Mouse (Mus musculus) liver, embryonic 11.5 days (tissue): ENCODE results near the gene Edem3. TPM values are rescaled to one million over a fixed set of nuclear protein-coding genes. Genes with fewer than 3 reads are reported as not detected.

Source experiments
- ATAC-seq: fragments of 200-750 bp; cut with Nextera tagmentation; replicated peaks from 2 replicates; pipeline ENCODE4 v1.8.0; 2017; ENCODE audit warnings: moderate number of reproducible peaks, mild to moderate bottlenecking, moderate TSS enrichment, moderate library complexity; ENCODE audit not compliant: low FRiP score
- DNase-seq: peaks from one replicate; pipeline ENCODE4 v3.0.0-alpha.2; 2017; ENCODE audit warnings: low spot score
- H3K27ac ChIP-seq: fragments of 300-500 bp; sonication (generic); 2 replicates; pipeline ENCODE4 v1.5.1; 2014; ENCODE audit warnings: mild to moderate bottlenecking, low read depth, low read length, control low read depth
- H3K27me3 ChIP-seq: fragments of 300-500 bp; sonication (generic); replicated peaks from 2 replicates; pipeline ENCODE4 v1.6.1; 2014; ENCODE audit warnings: low read length, mixed read lengths; ENCODE audit not compliant: control insufficient read depth, insufficient read depth
- H3K36me3 ChIP-seq: fragments of 300-500 bp; sonication (generic); 2 replicates; pipeline ENCODE4 v1.6.1; 2014; ENCODE audit warnings: mild to moderate bottlenecking, low read length, moderate library complexity, mixed read lengths; ENCODE audit not compliant: control insufficient read depth, insufficient read depth
- H3K4me1 ChIP-seq: fragments of 300-500 bp; sonication (generic); replicated peaks from 2 replicates; pipeline ENCODE4 v1.6.1; 2014; ENCODE audit warnings: low read length, mixed read lengths; ENCODE audit not compliant: control insufficient read depth, insufficient read depth
- H3K4me2 ChIP-seq: fragments of 300-500 bp; sonication (generic); 2 replicates; pipeline ENCODE4 v1.6.1; 2014; ENCODE audit warnings: mild to moderate bottlenecking, control low read depth, moderate library complexity
- H3K4me3 ChIP-seq: fragments of 300-500 bp; sonication (generic); 2 replicates; pipeline ENCODE4 v1.5.1; 2014; ENCODE audit warnings: low read depth, low read length, control low read depth
- H3K9ac ChIP-seq: fragments of 300-500 bp; sonication (generic); 2 replicates; pipeline ENCODE4 v1.6.1; 2014; ENCODE audit warnings: low read depth, low read length, control low read depth
- H3K9me3 ChIP-seq: fragments of 300-500 bp; sonication (generic); 2 replicates; pipeline ENCODE4 v1.6.1; 2016; ENCODE audit warnings: low read length, inconsistent platforms, mixed read lengths; ENCODE audit not compliant: control insufficient read depth
- WGBS: fragments of 180-500 bp; shearing (Covaris S2); extraction: QIAGEN DNeasy Blood & Tissue Kit; methylation state at CpG from one replicate; pipeline ENCODE4 v1.1.7; 2014; 5-methylcytosine and 5-hydroxymethylcytosine counted together
- polyA plus RNA-seq: library from polyadenylated mRNA; unstranded; fragments of >200 nt; fragmentation: Nextera tagmentation; extraction: Ambion mirVana; gene quantifications from 2 replicates; pipeline ENCODE4 v1.2.1, GENCODE M21; 2014

The Edem3 gene
- polyA plus RNA-seq, 1 experiment from 2014 or later: 17.5 TPM

DNA sequence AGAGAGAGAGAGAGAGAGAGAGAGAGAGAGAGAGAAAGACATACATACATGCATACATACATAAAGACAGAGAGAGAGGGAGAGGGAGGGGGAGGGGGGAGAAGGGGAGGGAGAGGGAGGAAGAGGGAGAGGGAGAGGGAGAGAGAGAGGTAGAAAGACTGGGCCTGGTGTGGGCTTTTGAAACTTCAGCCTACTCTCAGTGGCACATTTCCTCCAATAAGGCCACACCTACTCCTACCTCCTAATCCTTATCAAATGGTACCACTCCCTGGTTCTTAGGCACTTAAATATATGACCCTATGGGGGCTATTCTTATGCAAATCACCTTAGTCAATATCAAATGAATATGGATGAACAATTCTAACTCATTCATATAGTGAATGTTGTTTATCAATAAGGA, 41.5 kb upstream of the Edem3 start:
- H3K4me3 ChIP-seq: no peak overlapping the region
- H3K4me2 ChIP-seq: no peak overlapping the region
- H3K27me3 ChIP-seq: no peaks in the 10 kb centered on the region
- no peaks in the 10 kb centered on the region for H3K9me3 ChIP-seq
- ATAC-seq: no peak
- H3K27ac ChIP-seq: no peak overlapping the region
- no peak for DNase-seq
- H3K4me1 ChIP-seq: peaks cover 10% of the 10 kb centered on the region; the same call in 1 of the 2 replicates
- H3K9ac ChIP-seq: no peak overlapping the region
- no peaks in the 10 kb centered on the region for H3K36me3 ChIP-seq

DNA sequence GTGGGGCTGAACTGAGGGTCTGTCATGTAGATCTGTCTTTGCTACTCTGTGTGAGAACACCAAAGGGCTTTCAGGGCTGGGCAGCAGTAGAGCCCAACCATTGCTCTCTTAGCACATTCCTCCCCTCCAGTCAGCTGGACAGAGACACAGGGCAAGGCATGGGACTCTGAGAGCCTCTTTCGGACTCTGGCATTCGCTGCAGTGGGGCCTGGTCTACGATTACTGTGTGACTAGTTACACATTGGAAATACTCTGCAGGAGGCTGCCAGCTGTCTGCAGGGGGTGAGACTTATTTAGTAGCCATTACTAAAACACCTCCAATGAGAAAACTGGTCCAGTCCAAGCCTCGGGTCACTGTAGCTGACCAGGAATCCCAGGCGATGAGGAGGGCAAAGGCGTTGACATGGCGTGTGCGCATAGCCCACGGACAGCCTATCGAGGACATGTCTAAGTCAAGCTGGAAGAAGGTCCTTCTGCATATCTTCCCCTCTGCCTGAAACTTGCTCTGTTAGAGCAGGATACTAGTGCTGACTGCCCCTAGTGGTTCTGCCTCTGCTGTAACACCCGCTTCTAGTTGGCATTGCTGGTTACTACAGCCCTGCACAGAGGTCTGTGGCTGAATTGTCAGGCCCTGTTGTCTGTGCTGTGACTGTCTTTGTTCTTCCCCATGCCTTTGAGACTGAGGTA, 39.0 kb upstream of the Edem3 start:
- DNase-seq: no peak
- H3K27ac ChIP-seq: no peak overlapping the region
- H3K4me1 ChIP-seq: 0 out of 2 replicates have a peak, but pooled peaks cover 2% of the 10 kb centered on the region
- H3K27me3 ChIP-seq: no peaks in the 10 kb centered on the region
- 88% methylated on average over 11 of the region's 11 CpGs for WGBS
- H3K4me3 ChIP-seq: no peak overlapping the region
- no peaks in the 10 kb centered on the region for H3K36me3 ChIP-seq
- no peak overlapping the region for H3K4me2 ChIP-seq
- no peaks in the 10 kb centered on the region for H3K9me3 ChIP-seq
- H3K9ac ChIP-seq: no peak overlapping the region
- no peak for ATAC-seq

DNA sequence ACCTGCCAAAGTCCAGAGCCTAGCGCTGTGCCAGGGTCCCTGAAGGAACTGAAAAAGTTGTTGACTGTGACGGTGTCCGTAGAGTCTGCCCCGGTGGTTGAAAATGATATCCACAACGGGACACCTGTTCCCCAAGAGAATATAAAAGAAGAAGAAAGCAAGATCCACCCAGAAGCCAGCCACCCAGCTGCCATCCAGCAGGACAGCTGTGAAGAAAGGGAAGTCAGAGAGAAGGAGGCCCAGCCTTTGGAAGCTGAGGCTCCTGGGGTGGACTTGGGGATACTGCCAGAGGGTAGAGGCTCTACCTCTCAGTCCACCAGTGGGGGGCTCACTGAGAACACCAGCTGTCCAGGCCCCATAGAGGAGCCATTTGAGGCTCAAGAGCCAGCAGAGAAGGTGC, 37.5 kb upstream of the Edem3 start:
- Histone ChIP-seq H3K4me1 (0 out of 2 replicates have a peak, but pooled peaks cover 2% of the 10 kb centered on the region), H3K4me3 (no peak overlapping the region), H3K27me3 (no peaks in the 10 kb centered on the region), H3K27ac (no peak overlapping the region), H3K4me2 (no peak overlapping the region), H3K9ac (no peak overlapping the region), H3K9me3 (no peaks in the 10 kb centered on the region), H3K36me3 (no peaks in the 10 kb centered on the region)
- ATAC-seq (no peak), DNase-seq (no peak)
- WGBS: 86% methylated on average over 5 of the region's 5 CpGs

DNA sequence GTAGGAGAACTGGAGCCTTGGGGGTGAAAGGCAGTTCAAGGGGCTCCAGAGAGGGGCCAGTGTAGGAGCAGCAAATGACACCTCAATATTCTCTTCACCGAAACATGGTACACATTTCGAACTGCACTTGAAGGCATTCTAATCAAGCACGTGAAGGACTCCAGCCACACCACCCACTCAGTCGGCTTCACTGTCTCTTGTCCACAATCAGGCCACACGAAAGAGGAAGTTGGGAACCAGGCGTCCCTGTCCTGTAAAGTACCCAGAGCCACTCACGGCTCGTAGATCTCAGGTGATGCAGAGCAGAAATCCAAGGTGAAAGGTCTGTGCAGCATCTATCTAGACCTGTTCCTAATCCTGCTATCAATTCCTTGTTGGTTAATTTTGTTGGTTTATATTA, 36.6 kb upstream of the Edem3 start:
- H3K4me1 ChIP-seq: 0 out of 2 replicates have a peak, but pooled peaks cover 2% of the 10 kb centered on the region
- no peaks in the 10 kb centered on the region for H3K27me3 ChIP-seq
- WGBS: 45% methylated on average over 8 of the region's 8 CpGs
- ATAC-seq (no peak), DNase-seq (no peak)
- H3K9me3 ChIP-seq: no peaks in the 10 kb centered on the region
- no peak overlapping the region for H3K27ac ChIP-seq
- H3K9ac ChIP-seq: no peak overlapping the region
- H3K36me3 ChIP-seq: no peaks in the 10 kb centered on the region
- no peak overlapping the region for H3K4me3 ChIP-seq
- H3K4me2 ChIP-seq: no peak overlapping the region

DNA sequence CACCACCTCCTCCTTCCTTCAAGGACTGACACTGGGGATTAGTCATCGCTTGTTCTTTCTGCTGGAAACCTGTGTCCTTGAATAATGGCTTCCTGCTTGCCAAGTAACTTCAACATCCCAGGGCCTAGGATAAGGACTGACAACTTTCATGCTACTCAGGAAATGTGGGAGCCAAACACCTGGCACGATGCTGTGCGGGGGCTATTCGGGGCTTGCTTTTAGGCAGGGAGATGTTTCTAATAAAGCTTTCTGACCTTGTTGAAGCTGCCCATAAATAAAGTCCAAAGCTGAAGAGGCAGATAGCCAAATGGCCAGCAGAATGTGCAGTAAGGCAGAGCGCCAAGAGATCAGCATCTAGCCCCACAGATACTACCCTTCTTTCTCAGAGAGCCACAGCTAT, 35.3 kb upstream of the Edem3 start:
- 75% methylated on average over 5 of the region's 5 CpGs for WGBS
- ATAC-seq: no peak

DNA sequence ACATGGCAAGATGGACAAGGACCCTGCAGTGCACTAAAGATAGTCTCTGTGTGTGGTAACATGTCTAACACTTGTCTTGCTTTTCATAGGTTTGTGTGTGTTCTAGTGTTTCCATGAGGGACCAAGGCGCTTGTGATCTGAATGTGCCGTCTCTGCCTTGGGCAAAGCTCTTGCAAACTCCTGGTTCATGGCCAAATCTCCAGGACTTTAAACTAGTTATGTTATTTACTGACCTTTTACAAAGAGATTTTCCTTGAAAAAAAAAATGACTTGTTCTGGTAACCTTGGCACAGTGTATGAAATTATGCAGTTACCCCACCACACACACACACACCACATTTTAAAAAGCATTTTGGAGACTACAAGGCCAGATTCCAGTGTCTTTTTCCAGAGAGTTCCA, 34.6 kb upstream of the Edem3 start:
- no peak overlapping the region for H3K4me3 ChIP-seq
- no peaks in the 10 kb centered on the region for H3K36me3 ChIP-seq
- no peaks in the 10 kb centered on the region for H3K9me3 ChIP-seq
- 95% methylated on average over 2 of the region's 2 CpGs for WGBS
- ATAC-seq: no peak
- 0 out of 2 replicates have a peak, but pooled peaks cover 2% of the 10 kb centered on the region for H3K4me1 ChIP-seq
- no peaks in the 10 kb centered on the region for H3K27me3 ChIP-seq
- DNase-seq: no peak
- H3K9ac ChIP-seq: no peak overlapping the region
- H3K4me2 ChIP-seq: no peak overlapping the region
- no peak overlapping the region for H3K27ac ChIP-seq

More for the DNA sequence above, 35.3 kb upstream of the Edem3 start:
- H3K27me3 ChIP-seq: no peaks in the 10 kb centered on the region
- no peaks in the 10 kb centered on the region for H3K9me3 ChIP-seq
- H3K9ac ChIP-seq: no peak overlapping the region
- no peak overlapping the region for H3K4me2 ChIP-seq
- no peaks in the 10 kb centered on the region for H3K36me3 ChIP-seq
- H3K4me3 ChIP-seq: no peak overlapping the region
- no peak overlapping the region for H3K27ac ChIP-seq
- no peak for DNase-seq
- 0 out of 2 replicates have a peak, but pooled peaks cover 2% of the 10 kb centered on the region for H3K4me1 ChIP-seq

DNA sequence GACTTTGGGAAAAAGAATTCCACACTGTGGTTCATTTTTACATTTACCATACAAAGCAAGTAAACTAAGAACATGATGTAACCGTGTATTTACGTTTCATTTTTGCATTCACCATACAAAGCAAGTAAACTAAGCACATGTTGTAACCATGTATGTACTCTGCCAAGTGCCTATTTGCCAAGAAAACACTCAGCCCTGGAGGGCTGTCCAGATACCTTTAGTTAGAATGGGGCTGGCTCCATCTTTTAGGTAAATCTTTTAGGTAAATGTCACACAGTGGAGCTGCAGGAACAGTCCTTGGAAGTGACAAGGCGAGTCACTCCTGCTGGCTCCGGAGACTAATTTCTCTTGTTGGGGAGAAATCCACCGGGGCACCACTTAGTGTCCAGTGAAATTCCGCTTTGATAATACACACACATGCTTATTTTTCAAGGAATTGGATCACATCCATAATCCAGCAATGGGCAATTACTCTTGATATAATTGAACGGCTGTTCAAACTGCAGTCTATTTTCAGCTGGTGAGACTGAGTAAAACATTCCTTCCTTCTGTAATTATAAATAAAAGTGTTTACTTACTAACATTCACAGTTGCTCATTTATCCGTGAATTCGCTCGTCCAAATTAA, 33.7 kb upstream of the Edem3 start:
- Histone ChIP-seq H3K4me1 (0 out of 2 replicates have a peak, but pooled peaks cover 2% of the 10 kb centered on the region), H3K9me3 (no peaks in the 10 kb centered on the region), H3K4me2 (no peak overlapping the region), H3K36me3 (no peaks in the 10 kb centered on the region), H3K27me3 (no peaks in the 10 kb centered on the region), H3K4me3 (no peak overlapping the region), H3K9ac (no peak overlapping the region), H3K27ac (no peak overlapping the region)
- DNase-seq (no peak), ATAC-seq (no peak)
- 76% methylated on average over 10 of the region's 10 CpGs for WGBS

DNA sequence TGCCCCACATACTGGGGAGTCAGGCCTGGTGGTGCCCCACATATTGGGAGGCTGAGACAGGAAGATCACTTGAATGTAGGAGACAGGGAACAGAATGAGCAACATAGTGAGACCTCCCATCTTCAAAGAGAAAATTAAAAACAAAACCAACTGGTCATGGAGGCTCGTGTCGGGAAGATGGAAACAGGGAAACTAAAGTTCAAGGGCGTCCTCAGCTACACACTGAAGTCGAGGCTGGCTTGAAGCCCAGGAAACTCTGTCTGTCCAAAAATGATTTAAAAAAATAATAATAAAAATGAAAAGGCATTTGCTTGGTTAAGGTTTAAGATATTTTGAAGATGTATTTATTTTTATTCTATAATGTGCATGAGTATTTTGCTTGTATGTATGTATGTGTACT, 31.4 kb upstream of the Edem3 start:
- H3K9ac ChIP-seq: no peak overlapping the region
- no peak overlapping the region for H3K27ac ChIP-seq
- 82% methylated on average over 4 of the region's 4 CpGs for WGBS
- no peaks in the 10 kb centered on the region for H3K27me3 ChIP-seq
- ATAC-seq: no peak
- H3K9me3 ChIP-seq: no peaks in the 10 kb centered on the region
- no peak for DNase-seq
- H3K4me3 ChIP-seq: no peak overlapping the region
- 0 out of 2 replicates have a peak, but pooled peaks cover 2% of the 10 kb centered on the region for H3K4me1 ChIP-seq
- H3K4me2 ChIP-seq: no peak overlapping the region
- no peaks in the 10 kb centered on the region for H3K36me3 ChIP-seq

DNA sequence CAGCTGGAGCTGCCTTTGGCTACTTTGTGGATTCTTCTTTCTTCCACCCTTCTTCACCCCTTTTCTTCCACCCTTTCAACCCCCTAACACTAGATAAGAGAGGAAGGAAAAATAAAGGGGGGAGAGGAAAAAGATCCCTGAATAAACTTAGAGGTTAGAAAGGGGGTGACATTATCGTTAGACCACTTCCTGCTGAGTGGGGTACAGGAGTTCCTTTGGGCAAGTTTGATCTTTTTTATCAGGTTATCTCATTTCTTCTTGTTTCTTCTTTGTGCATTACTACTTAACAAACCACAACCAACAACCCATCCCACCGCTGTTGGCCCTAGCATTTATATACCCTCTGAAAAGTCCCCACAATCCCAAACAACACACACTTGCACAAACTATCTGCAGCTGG, 29.6 kb upstream of the Edem3 start:
- Histone ChIP-seq H3K4me1 (0 out of 2 replicates have a peak, but pooled peaks cover 2% of the 10 kb centered on the region), H3K27me3 (no peaks in the 10 kb centered on the region), H3K9me3 (no peaks in the 10 kb centered on the region), H3K27ac (no peak overlapping the region), H3K4me3 (no peak overlapping the region), H3K36me3 (no peaks in the 10 kb centered on the region), H3K9ac (no peak overlapping the region), H3K4me2 (no peak overlapping the region)
- no peak for ATAC-seq
- WGBS: 37% methylated on average over 2 of the region's 2 CpGs
- no peak for DNase-seq
